Mouse (Mus musculus): ENCODE results near the gene Lemd1.

Gene Lemd1

GRCm38 (mm10) chr1:132200562-132201510, 9.6 kb downstream of the Lemd1 start:
- peak; percentile 99 for DNase-seq (ENCODE audit: low read depth, low spot score)

DNA sequence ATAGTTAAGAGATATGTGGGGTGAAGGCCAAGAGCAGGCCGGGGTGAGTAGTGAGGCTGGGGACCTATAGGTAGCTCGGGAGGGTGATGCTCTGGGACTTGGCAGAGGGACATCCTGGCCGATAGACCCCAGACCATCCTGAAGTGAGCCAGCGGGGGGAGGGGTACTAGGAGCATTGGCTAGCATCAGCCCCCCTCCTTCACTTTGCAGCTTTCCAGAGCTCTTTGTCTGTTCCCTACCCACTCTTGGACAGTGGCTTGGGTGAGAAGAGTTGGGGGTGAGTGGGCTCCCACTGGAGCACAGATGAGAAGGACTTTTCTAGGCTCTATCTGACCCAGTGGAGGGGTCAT, 10.3 kb downstream of the Lemd1 start:
- DNase-seq (ENCODE audit: low read depth, low spot score): peak; percentile 71

GRCm38 (mm10) chr1:132201936-132202335, 10.7 kb downstream of the Lemd1 start:
- DNase-seq (ENCODE audit: low read depth, low spot score): no peak

GRCm38 (mm10) chr1:132202771-132203170, 11.5 kb downstream of the Lemd1 start:
- DNase-seq (ENCODE audit: low read depth, low spot score): no peak

DNA sequence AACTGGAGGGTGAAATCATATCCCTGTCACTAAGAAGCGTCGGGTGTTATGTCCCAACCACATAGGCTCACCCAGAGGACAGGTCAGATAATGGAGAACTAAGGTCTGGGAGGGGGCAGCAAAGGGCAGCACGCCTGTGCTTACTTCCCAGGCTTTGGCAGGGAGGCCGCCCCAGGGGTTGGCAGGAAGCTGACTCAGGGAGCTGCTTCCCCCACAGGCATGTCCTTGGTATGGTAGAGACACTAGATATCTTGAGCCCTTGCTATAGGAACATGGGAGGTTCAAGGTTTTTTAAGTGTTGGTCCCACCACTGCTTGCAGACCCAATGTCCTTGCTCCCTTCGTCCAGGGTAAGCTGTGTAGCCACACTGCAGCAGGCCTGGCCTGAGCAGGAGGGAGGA, 14.7 kb downstream of the Lemd1 start:
- DNase-seq (ENCODE audit: low read depth, low spot score): no peak

DNA sequence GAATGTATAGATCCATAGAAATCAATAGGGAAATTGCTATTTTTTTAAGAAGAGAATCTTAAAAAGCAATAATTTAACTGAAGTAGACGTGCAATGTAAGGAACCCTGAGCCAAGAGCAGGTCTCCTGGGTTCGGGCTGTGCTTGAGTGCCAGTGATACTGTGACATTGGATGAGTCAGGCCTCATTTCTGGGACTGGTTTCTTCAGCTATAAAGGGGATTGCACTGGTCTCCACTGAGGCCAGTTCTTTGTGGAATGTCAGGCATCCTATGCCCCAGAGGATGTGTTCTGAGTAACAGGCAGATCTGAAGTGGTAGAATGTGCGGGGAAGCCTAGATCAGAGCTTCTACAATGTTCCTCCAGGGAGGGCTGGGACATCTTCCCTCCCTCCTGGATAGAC, 15.6 kb downstream of the Lemd1 start:
- DNase-seq (ENCODE audit: low read depth, low spot score): no peak

DNA sequence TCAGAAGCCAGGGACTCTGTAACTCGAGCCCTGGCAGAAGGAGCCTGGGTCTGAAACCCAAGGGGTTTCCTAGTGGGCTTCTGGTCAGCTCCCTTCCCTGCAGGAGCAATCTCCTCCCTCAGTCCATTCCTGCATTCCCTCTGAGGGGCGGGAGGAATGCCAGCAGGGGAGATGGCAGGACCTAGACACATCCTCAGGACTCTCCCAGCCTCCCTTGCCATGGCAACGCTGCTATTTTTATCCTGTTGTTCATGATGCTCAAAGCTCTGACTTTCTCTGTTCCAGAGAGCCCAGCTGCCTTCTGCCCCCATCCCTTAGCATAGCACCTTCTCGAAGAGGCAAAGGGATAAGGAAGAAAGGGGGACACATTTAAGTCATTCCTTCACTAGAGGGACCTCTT, 16.9 kb downstream of the Lemd1 start:
- no peak for DNase-seq (ENCODE audit: low read depth, low spot score)

DNA sequence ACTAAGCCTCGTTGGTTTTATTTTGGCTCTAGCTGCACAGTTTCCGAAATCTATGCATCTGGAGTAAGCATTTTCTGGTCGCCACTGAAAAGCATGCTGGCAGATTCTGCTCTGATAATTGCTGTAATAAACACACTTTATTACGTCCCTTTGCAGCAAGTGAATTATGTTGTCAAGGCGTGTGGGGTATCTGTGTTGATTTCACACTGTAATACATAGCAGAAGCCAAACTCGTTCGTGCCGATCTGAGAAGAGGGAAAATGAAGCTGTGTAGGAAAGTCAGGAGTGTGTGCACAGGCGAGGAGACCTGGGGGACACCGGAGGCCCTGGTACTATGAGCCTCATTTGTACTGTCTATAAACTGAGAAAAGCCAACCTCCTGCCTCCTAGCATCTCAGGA, 18.2 kb downstream of the Lemd1 start:
- no peak for DNase-seq (ENCODE audit: low read depth, low spot score)

DNA sequence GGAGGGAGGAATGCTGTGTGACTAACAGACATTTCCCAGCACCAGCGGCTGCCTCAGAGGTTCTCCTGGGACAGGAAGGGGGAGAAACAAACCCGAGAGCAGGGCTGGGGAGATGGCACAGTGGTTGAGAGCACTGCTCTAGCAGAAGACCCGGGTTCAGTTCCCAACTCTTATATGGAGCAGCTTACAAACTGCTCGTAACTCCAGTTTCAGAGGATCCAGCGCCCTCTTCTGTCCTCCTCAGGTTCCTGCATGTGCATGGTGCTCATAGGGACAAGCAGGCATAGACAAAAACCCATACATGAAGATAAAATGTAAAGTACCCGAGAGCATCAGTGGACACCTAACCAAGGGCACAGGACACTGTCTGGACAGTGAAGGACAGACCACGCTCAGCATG, 19.7 kb downstream of the Lemd1 start:
- peak; percentile 94 for DNase-seq (ENCODE audit: low read depth, low spot score)

DNA sequence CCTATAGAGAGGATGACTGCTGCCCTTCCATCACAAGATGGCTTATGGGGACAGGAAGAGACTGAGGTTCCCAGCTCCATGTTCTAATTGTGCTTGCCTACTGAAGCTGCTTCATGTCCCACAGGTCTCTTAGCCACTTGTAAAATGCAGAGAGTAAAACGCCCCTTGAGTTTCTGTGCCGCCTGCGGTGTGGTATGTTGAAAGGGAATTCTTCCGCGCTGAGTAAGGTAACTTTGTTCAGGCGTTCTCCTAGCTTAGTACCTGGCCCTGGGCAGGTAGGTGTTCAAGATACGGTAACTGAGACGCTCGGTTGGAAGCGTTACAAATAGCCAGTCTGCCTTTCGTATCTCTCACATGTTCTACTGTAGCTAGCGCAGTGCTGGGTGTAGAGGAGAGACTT, 20.4 kb downstream of the Lemd1 start:
- DNase-seq (ENCODE audit: low read depth, low spot score): no peak

GRCm38 (mm10) chr1:132212218-132212617, 21.0 kb downstream of the Lemd1 start:
- peak; percentile 81 for DNase-seq (ENCODE audit: low read depth, low spot score)

DNA sequence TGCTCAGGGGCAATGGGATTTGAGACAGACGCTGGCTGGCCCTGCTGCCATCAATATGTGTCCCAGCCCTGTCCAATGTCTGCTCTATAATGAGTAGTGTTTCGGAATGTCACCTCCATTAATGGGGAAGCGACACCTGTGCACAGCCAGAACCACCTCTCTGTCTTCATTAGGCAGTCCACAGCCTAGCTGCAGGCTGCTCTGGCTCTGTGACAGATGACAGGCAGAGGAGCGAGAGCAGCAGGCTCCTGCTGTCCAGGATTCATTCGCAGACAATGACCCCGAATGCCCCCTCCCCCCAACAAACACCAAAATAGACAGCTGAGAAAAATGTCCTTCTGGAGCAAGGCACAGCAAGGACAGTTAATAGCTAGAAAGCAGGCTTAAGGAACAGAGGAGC, 21.8 kb downstream of the Lemd1 start:
- no peak for DNase-seq (ENCODE audit: low read depth, low spot score)

DNA sequence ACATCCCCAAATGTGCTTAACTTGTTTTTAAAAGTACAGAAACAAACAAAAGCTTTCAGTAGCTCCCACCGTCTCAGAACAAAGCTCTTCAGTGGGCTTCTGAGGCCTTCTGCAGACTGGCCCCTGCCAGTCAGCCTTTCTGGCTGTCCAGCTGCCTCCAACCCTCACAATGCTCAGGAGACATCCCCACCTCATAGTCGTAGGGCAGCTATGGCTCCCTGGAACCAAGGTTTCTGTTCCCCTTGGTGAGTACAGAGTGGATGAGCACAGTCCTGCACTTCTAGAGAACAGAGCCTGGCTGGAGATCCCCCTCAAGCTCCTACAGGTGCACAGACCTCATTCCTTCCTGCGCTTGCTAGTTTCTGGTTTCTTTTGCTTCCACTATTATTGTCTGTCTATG, 25.0 kb downstream of the Lemd1 start:
- no peak for DNase-seq (ENCODE audit: low read depth, low spot score)

- no peak for DNase-seq (ENCODE audit: low read depth, low spot score)
Measured at GRCm38 (mm10) chr1:132221627-132222026, 30.4 kb downstream of the Lemd1 start.

- peak; percentile 56 for DNase-seq (ENCODE audit: low read depth, low spot score)
Measured at GRCm38 (mm10) chr1:132222166-132222565, 30.9 kb downstream of the Lemd1 start.

- no peak for DNase-seq (ENCODE audit: low read depth, low spot score)
Measured at GRCm38 (mm10) chr1:132226297-132227080, 35.3 kb downstream of the Lemd1 start.

GRCm38 (mm10) chr1:132229667-132230066, 38.4 kb downstream of the Lemd1 start, which contains the start of gene Gm10188:
TSS of gene Gm10188 (minus strand) at chr1:132229767.
- DNase-seq (ENCODE audit: low read depth, low spot score): no peak

GRCm38 (mm10) chr1:132231470-132232274, 40.4 kb downstream of the Lemd1 start:
- no peak for DNase-seq (ENCODE audit: low read depth, low spot score)

DNA sequence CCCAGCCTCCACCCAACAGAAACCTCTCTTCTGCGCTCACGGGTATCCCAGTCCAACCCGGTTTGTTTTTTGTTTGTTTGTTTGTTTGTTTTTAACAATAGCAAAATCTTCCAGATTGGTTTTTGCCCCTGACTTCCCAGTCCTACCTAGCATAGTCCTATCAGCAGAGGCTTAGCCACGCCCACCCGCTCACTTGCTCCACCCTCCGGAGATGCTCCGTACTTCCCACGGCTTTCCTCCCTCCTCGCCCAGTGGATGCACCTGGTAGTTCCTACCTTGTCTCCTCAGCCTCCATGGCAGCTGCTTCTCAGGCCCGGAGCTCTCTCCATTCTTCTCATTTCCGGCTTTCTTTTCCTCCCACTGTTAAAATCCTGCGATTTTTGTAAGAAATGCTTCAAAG, 42.3 kb downstream of the Lemd1 start:
- peak; percentile 93 for DNase-seq (ENCODE audit: low read depth, low spot score)

DNA sequence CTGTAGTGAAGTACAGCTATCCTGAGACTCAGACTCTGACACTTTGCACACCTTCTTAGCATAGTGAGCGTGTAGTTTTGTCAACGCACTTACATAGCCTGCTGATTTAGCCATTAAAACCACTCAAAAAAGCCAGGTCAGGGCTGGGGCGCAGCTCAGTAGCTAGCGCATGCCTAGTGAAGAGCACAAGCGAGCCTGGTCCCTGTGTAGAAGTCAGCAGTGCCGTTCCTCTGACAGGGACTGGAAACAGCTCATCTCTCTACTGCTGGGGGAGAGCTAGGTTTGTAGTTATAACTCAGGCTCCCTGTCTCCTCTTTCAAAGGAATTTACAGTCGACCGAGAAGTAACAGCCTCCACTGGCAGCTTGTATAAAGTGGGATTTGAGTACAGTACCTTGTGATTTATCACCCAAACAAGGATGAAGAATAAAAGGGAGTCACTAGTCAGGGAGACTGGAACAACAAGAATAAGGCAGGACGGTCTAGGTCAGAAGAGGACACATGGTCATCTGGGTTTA, 43.6 kb downstream of the Lemd1 start:
- DNase-seq (ENCODE audit: low read depth, low spot score): no peak

DNA sequence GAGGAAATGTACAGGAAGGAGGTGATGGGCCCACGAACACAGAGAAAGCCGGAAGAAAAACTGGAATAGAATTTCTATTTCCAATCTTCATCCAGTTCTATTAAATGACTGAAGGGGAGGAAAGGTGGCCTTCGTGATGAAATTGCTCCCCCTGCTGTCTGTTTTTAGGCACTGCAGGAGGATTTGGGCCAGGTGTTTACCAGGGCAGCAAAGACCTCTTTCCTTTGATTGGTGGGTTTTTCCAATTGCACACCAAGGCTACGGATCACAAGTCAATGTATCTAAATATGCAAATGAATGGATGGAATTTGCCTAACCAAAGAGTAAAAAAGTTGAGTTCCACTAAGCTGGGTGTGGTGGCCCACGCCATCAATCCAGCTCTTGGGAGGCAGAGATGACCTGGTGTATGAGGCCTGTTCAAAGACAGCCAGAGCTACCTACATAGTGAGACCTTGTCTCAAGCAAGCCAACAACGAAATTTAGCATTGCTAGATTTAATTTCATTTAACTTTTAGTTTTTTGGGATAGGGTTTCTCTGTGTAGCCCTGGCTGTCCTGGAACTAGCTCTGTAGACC, 46.4 kb downstream of the Lemd1 start:
- DNase-seq (ENCODE audit: low read depth, low spot score): peak; percentile 97
